Mouse (Mus musculus): ENCODE data around the gene Pknox2.

The Pknox2 gene

DNA sequence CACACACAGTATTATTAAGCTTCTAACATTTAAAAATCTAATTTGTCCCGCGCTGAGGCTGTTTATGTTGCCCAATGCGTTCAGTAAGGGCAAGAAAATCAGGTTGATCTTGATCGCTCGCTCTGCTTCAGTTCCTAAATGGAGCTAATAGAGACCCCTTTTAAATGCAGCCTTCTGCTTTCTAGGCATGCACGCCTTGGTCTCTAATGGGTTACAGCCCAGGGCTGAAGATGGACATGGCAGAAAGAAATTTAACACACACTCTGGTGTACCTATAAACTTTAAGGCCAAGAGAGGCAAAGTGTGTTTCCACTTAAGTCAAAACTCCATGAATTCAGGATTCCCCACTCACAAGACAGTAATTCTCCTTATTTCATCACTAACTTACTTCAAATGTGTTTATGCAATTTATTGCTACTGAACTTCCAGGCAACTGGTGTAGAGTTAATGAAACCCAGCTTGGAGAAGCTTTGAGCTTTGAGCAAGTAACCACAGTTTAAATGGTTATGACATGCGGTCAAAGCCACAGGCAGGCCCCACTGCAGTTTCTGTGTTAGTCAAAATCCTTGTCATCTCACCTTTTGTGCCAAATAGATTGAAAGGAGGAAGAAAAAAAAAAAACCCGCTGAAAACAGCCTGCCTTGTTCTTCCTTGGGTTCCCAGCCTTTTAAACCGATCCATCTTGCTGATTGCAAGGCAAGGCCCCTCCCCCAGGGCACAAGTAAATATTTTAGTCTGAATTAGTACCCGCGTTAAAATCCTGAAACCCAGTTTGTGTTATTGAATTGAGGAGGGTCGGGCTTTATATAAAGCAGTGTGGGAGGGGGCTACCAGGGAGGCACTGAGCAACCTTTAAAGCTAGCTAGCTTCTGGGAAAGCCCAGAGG lies 3.9 kb downstream of the Pknox2 start:
- in situ Hi-C loops (cut with MseI, MboI), result loop anchor here in 1 of 2 experiments (10.0 kb wide), 1 partner anchor 108 kb away; no protein-coding TSS in a partner anchor

DNA sequence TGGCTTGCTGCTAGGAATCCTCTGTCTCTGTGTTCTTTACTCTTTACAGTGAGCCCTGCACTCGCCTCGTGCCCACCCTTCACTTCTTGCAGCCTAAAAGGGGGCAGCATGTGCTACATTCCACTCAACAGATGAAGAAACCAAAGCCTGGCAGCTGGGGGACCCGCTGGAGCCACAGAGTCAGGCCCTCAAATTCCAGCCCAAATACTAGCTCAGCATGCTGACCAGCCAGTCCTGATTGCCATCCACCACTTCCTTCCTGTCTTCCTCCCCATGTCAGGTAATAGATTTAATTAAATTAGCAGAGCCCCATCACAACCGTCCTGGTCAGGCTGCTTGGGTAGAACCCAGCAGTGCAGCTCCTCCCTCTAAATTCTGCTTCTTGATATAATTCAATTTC lies 5.1 kb downstream of the Pknox2 start:
- in situ Hi-C loops (cut with MseI, MboI), result loop anchor here in 1 of 2 experiments (10.0 kb wide), 1 partner anchor 107 kb away; no protein-coding TSS in a partner anchor

DNA sequence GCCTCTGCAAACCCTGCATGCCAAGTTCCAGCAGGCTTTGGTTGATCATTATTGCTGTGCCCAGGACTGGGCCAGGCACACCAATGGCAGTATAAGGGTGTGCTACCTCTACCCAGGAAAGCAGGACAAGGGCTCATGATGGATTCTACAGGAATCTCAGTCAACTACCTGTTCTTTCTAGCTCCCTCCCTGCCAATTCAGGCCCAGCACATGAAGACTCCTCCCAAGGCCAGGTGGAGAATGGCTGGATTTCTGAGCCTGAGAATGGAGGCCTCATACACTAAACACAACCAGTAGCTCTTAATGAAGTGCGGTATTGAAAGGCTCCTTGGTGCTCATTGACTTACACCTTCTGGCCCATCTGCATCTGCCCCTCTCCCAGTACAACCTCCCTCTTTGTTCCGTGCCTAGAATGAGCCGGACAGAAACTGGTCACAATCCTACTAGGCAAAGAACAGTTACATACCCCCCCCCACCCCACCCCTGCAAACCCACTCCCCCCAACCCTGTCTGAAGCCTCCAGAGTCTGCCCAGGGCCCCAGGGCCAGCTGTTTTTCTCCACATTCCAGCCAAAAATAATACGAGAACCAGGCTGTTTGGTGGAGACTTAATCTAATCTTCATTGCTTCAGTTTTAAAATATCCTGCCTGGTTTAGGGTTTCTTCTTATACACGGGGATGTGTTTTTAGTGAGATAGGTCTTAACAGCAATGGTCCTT lies 6.6 kb downstream of the Pknox2 start:
- in situ Hi-C loops (cut with MseI, MboI), result loop anchor here in 1 of 2 experiments (10.0 kb wide), 1 partner anchor 106 kb away; no protein-coding TSS in a partner anchor

DNA sequence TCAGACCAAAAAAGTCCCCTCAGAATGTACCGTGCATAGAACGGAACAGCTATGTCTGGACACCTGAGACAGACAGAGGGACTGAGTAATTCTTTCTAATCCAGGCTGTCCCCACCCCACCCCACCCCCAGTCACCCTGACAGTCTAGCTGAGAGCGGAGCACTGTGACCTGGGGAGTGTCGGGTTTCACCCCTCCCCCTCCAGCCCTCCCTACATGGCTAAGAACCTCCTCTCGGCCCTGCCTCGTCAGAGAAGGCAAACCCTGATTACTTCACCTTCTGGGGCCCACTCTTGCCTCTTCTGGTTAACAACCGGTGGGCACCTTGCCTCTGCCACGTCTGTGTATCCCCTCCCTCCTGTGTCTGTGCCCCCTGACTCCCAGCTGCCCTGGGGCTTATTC lies 7.7 kb downstream of the Pknox2 start:
- in situ Hi-C loops (cut with MseI, MboI), result no loop called here

DNA sequence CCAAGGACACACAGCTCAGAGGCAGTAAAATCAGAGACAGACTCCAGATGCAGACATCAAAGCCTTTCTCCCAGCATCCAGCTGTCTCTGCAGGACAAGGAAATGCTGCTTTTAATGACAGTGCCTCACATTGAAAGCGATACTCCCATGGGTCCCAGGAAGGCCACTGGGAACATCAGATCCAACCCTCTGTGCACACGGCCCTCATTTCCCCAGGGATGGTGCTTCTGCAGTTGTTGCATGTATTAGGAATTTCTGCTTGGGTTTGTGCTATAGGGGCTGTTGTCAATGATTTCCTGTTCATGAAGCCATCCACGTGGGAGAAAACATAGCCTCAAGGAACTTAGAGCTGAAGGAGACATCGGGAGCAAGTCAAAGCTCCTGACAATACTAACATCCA lies 8.3 kb downstream of the Pknox2 start:
- in situ Hi-C loops (cut with MseI, MboI), result no loop called here

DNA sequence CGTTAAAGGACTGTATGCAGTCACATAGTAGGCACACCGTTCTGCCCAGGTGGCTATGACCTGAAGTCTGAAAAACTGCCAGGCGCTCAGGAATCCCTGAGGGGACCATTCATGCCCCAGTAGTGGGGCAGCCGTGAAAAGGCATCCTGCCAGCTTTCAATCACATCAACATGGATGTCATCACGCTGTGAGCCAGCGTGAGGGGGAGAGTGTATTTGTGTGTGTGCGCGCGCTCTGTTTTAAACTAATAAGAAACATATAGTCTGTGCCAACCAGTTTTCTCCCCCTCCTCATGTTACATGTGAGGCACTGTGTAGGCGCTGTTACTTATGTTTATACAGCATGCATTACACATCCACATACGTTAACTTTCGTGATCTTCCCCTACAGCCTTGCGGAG lies 10.9 kb downstream of the Pknox2 start:
- in situ Hi-C loops (cut with MseI, MboI), result no loop called here

DNA sequence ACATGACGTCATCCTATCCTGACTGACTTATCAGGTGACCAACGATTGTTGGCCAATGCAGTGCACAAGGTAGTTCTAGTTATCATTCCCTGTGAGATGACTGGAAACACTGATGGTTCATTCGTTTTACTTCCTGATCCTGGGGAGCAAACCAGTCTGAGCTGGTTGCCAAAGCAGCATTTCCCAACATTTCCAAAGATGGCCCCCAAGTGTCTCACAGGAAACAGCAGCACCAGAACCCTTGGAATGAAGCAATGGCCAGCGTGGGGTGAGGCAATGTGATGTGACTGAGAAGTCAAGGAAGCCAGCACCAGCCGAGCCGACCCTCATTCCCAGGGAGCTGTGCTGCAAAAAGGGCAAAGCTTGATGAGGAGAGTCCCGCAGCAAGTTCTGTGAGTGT lies 13.7 kb downstream of the Pknox2 start:
- in situ Hi-C loops (cut with MseI, MboI), result no loop called here

DNA sequence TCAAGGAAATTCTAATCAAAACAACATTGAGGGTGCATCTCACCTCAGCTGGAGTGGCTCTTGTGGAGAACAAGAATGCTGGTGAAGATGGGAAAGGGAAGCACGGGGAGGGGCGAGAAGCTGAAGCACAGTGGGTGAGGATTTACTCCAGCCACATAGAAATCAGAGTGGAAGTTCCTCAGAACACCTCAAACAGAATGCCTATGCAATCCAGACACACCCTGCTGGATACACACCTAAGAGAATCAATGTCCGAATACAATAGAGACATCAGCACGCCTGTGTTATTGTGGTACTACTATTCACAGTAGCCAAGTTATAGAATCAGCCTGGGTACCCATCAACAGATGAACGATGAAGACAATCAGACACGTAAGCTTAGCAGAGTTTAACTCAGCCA lies 18.2 kb downstream of the Pknox2 start:
- in situ Hi-C loops (cut with MseI, MboI), result no loop called here

DNA sequence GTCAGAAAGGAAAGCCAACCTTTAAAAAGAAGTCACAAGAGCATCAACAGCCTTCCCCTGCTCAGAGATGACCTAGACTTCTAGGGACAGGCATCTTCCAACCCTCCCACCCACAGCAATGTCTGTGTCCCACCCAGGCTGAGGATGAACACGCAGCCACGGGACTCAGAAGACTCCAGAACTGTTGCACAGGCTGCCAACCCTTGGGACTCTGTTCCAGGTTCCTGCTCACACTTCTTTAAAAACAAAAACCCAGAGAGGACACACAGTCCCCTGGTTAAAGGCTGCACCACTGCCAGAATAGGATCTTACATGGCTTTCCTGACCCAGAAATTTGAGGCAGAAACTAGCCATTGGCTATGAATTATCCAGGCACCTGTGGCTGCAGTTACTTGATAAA lies 21.0 kb downstream of the Pknox2 start:
- in situ Hi-C loops (cut with MseI, MboI), result no loop called here

DNA sequence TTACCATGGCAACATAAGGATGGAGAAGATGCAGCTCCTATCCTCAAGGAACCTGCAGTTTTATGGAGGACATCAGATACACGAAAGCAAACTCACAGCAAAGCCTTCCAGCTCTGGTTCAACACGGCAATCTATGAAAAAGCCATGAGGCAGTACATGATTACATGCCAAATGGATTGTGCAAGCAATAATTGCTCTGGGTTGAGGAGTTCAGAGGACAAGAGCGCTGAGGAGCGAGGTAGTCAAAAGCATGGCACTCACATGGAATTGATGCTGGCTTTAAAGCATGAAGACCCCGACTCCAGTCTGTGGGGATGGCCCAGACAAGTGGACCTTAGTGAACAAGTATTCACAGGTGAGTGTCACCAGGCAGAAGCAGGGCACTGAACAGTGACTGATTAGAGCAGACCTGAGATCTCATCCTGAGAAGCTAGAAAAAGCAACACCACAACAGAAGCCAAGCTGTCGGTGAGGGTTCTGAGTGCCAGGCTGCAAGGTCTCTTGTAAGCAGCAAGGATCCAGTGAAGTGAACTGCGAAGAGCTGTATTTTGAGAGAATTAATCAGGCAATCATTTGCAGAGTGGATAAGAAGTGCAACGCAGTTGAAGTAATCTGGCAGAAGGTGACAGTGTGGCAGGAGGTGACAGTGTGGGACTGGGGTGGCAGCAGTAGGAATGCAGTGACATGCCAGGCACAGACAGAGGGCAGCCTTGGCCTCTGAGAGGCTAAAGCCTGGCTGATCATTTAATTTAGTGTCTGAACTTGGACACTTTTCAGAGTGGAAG lies 22.3 kb downstream of the Pknox2 start:
- in situ Hi-C loops (cut with MseI, MboI), result no loop called here

DNA sequence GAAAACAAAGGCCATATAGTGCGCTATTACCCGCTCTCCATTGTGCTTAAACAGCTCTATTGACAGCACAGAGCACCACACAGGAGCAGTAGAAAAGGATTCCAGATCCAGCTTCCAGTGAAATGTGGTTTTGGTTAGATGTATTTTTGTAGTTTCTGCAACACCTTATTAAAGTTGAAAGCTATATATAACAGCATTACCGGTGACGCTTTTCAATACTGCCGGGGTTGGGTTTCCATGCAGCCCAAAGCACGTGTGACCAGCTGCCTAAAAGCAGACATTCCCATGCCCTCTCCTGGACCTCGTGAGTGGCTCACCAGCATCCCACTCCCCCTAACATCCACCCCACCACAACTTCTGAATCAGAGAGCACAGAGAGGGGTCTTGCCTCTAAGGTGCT lies 23.8 kb downstream of the Pknox2 start:
- in situ Hi-C loops (cut with MseI, MboI), result no loop called here

DNA sequence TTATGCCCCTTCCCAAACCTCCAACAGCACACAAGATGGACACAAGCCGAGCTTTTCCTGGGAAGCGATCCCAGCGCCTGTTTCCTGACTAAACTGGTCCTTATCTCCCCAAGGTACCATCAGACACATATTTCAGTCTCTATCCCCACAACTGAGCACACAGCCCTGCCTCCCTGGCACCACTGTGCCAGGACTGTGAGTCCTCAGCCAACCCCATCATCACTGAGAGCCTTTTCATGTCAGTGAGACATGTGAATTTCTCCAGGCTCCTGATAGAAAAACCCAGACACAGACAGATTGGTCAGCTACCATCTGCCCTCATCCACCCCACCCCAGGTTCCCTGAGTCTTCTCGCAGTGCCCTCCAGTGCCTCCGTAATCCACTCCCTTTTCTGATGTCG lies 24.2 kb downstream of the Pknox2 start:
- in situ Hi-C loops (cut with MseI, MboI), result no loop called here

DNA sequence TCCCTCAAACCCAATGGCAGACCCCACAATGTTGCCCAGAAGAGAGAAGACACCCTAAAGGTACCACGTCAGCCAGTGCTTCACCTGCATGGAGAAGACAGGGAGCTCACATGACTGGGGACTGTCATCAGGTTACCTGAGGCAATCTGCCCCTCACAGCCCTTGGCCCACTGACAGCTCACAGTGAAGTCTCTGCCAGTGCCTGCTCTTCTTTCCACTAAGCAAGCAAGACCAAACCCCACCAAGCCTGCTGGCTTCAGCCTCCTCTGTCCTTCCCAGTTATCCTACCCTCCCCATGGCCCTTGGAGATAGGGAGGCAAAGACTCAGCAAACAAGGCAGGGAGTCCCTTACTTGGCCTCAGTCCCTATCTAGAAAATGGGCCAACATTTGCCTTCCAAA lies 24.8 kb downstream of the Pknox2 start:
- in situ Hi-C loops (cut with MseI, MboI), result no loop called here

DNA sequence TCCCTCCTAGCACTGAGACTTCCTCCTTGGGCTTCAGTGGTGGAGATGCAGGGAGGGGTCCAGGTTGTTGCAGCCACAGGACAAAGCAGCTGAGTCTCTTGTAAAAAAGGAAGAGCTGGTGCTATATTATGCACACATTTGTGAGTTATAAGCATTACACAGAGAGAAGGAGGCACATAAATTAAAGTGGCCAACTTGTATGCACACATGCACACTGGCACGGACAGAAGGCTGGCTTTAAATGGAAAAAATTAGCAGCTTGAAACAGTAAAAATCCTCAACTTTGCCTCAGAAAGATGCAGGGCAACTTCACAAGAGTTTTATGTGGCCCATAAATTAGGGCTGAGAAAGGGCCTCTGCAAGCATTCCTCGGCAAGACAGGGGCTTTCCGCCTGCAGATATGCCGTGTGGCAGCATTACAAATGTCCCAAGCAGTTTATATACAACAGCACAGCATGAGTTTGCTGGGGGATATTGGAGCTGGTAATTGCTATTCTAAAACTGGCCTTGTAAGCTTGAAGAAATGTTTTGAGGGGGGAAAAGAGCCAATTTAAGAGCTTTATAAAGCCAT lies 25.4 kb downstream of the Pknox2 start:
- in situ Hi-C loops (cut with MseI, MboI), result no loop called here

DNA sequence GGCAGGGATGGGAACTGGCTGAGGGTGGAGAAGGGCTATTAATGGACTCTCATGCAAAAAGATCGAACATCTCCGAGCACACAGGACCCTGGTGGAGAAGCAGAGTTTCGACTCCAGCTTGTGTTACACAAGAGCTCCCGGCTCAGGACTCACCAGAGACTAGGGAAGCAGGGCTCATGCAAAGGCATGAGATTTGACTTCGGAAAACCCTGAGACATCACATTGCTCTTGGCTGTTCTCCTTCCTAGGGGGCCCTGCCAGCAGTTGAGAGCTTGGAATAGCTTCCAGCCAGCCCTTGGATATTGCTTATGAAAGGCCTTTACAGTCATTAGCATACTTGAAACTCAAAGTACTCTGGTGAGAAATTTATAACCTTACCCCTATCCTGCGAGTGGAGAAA lies 26.4 kb downstream of the Pknox2 start:
- in situ Hi-C loops (cut with MseI, MboI), result no loop called here

DNA sequence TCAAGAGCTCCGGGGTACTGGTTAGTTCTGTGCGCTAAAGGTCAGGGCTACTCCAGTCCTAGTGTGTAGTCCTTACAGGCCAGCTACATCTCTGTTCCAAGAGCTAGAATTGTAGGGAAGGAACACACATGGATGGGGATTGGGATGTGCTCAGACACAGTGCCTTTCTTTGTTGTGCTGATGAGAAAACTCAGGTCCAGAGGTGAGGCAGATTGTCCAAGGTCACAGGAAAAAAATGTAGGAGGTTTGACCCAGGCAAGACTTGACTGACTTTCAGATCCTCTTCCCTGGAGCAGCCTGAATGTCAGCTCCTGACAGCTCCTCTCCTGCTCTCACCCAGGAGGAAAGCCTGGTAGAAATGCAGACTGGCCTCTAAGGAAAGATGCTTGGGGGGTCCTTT lies 29.7 kb downstream of the Pknox2 start:
- in situ Hi-C loops (cut with MseI, MboI), result no loop called here

DNA sequence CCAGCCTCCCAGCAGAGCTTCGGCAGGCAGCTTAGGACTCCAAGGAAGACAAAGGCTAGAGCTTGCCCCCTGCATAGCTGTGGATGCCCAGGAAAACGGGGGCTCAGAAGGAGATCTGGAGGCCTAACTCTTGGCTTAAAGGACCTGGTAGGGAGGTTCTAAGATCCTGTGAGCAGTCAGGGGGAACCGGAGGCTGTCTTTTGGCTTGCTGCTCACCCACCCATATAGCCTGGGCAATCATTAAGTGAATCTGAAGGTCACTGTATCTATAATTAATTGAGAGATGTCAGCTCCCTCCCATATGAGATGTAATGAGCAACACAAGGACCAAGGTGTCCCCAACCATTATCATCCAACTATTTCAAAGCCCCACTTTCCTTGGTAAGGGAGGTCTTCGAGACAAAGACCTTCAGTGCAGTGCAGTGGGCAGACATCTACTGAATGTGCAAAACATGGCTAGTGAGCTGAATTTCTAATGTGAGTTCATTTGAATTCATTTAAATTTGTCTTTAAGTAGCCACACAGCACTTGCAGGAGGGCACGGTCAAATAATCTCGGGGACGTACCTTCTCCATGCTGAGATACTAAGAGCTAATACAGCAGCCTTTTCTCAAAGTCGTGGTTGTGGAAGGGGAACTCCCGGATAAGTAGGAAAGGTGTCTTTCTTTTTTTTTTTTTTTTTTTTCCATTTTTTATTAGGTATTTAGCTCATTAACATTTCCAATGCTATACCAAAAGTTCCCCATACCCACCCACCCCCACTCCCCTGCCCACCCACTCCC lies 30.4 kb downstream of the Pknox2 start:
- in situ Hi-C loops (cut with MseI, MboI), result no loop called here

DNA sequence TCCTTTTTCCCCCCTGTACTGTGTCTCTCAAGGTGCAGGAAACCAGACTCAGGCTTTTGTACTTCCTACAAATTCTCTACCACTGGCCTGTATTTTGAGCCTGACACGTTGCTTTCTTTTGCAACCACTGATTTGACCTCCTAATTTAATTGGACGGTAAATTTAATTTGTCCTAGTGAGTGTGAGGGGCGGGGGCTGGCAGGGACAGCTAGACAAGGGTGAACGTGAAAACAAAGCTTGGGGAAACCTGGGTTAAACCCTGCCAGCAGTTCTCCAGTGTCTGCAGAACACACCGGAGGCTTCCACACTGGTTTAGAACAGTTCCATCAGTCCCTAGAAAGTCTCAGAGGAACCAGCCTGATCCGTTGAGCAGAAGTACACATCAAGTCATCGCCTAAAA lies 31.4 kb downstream of the Pknox2 start:
- in situ Hi-C loops (cut with MseI, MboI), result no loop called here

DNA sequence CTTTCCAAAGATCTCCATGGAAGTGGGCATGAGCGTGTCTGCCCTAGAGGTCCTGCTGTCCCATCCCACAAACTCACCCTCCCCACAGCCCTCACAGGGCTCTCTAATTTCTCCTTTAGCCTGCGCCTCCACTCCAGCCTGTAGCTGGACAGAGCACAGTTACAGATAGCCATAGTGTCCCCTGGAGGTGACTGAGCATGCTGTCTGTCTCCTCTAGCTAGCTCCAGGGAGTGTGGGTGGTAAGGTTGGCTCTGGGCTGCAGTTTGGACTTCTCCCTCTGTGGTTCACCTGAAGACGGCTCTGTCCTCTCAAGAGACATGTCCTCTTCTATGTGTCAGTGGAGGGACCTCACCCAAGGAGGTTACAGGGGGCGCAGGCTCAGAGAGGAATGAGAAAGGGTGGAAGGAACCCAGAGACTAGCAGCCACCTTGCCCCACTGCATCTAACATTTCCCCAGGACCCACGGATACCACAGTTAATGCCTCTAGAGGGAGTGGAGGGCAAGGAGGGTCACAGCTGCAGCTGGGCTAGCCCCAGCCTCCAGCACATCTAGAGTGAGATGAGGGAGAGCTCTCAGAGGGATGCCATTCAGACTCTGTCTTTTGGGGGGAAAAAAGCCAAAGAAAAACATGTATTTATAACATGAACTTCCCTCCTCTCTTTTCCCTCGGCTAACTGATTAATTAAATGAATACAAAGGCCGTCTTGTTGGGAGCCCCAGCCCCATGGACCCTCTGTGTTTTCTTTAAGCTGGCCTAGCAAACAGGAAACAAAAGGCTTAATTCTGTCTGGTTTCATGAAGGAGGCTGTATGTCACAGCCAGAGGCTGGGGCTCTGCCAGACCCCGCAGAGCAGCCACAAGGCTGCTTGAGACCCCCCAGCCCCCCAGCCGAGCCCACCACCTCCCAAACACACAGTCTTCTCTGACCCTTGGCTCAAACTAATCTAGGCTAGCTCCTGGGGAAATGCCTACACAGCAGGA lies 32.6 kb downstream of the Pknox2 start:
- in situ Hi-C loops (cut with MseI, MboI), result no loop called here

DNA sequence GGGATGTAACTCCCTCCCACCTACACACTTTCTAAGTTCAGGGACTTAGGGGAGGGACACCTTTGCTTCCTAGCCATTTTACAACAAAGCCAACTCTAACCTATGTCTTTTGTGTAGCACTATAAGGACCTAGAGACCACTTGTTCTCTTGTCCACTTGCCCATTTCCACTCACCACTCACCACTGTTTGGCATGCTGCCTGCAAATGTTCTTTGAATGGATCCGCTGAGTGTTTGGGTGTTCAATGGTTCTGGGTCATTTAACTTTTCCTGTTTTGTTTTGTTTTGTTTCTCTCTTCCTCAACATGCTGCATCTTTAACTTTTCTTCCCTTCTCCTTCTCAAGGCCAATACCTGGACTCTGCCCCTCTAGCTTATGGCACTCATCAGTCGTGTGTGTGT lies 39.7 kb downstream of the Pknox2 start:
- in situ Hi-C loops (cut with MseI, MboI), result no loop called here

Measured in mouse trophoblast stem cell (cell line).